Mouse (Mus musculus): ENCODE results near the gene Zswim4. TPM values are rescaled to one million over a fixed set of nuclear protein-coding genes. Genes with fewer than 3 reads are reported as not detected.
A peak's percentile ranks its signal among the peaks of the same experiment; 100 is the strongest.

Gene Zswim4
- total RNA-seq, 2 experiments from 2014 or later: 14.2 to 14.3 TPM

DNA sequence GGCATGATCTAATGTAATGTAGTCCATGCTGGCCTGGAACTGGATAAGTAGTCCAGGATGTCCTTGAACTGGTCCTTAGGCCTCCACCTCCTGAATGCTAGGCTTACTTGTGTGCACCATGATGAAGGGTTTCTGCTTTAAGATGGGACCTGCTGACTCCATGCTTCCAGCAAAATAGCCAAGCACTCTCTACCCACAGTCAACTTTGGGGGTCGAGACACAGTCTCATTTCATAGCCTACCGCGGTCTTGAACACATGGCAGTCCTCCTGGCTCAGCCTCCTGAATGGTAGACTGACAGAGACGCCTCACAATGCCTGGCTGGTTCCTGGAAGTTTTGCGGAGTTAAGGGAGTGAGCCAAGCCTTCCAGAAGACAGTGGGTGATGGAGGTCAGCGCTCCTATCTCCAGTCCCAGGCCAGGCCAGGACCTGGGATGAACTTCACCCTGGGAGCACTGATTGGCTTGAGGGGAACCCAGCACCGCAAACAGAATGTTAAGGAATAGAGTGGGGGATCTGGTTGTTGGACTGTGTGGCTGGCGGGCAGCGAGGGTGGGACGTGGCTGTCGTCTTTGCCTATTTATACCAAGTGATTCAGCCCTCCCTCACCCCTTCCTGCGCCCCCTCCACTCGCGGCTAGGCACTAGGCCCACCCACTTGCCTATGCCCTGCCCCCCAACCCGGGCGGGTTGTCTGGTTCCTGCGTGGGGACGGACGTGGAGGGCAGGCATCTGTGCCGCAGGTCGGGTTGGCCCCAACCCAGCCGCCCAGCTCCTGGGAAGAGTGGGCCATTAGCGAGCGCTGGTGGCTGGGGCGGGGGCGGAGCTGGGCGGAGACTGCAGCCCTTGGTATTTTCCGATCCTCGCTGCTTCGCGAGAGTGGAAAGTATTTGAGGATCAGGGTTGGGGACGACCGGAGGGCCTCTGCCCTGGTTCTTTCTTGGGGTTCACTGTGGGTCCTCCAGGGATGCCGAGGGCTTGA lies 33.6 kb downstream of the Zswim4 start:
- peak in 1 of 2 experiments; percentile 93 for DNase-seq (ENCODE audit: extremely low spot score in 1 of 2, low spot score in 2 of 2)
- intact Hi-C loops (cut with DNase I): no loop called here

DNA sequence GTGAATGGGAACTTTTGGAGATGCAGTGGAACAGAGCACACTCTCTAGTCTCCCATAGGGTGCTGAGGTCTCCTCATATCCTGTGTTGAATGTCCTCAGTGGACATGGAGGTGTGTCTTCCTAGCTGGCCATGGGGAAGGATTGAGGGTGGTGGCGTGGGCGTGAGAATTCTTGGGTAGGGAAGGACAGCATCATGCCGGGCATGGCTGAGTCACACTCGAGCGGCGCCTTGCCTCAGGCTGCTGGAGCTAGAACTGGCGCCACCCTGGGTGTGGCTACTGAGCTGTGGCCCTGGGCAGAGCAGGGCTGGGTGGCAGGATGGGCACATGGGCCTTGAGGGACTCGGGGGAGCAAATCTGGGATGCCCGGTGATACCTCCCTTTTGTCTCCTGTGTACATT lies 34.4 kb downstream of the Zswim4 start:
- intact Hi-C loops (cut with DNase I): no loop called here
- peak in 1 of 2 experiments; percentile 66 for DNase-seq (ENCODE audit: extremely low spot score in 1 of 2, low spot score in 2 of 2)

DNA sequence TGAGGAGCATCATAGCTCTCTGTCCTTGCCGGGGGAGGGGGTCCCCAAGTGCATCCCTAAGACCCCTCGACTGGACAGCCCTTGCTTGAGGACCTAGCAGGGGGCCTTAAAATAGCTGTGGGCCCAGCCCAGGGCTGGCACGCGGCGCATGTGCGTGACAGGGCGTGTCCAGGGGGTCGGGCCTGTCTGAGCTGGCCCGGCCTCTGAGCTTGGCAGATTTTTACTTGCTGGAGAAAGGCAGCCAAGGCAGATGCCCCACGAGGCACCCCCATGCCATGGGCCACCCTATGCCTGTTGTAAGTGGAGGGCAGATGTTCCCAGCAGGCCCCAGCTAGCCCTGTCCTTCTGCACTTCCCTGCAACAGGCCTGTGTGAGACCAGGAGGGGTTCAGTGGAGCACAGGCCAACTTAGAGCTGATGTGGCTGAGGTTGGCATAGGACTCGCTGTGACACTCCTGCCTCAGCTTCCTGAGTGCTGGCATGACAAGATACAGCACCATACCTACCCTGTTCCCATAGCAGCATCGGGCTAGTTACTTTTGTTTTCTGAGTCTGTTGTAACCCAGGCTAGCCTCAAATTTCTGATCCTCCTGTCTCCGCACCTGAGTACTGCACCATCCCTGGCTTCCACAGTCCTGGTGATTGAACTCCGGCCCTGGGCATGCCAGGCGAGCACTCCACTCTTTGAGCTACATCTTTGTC lies 35.2 kb downstream of the Zswim4 start:
- DNase-seq (ENCODE audit: extremely low spot score in 1 of 2, low spot score in 2 of 2): peak in 1 of 2 experiments; percentile 85
- intact Hi-C loops (cut with DNase I): no loop called here

DNA sequence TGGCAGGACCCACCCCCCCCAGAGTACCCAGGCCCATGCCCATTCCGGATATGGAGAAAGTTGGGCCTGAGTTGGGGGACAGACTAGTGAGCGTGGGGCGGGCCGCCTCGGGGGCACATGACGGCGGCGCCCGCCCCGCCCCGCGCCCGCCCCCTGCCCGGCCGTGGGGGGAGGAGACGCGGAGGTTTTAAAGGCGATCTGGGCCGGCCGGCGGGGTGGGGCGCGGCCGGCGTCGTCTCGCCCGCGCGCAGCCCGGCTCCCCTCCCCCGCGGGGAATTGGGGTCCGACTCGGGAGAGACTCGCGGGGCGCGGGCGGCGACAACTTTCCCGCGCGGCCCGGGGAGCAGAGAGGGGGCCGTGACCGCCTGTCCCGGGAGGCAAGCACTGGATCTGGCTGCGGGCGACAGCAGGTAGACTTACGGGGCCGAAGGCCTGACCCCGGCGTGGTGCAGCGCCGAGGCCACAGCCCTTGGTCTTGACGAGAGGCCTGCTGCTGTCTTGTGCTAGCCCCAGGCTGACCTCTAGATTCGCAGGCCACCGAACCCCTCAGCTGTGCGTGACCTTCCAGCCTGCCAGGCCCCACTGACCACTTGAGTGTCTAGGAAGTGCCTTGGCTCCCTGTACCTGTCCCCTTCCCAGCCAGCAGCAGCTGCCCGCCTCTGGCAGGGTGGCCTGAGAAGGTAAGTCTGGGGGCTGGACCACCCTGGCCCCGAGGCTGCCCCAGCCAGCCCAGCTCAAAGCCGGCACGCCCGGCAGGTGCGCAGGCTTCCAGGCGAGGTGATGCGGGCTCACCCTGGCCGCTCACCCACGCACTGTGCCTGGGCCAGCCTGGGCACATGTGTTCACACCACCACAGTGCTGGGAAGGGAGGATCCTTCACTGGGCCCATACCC lies 36.0 kb downstream of the Zswim4 start:
- intact Hi-C loops (cut with DNase I): no loop called here
- DNase-seq (ENCODE audit: extremely low spot score in 1 of 2, low spot score in 2 of 2): peak in 1 of 2 experiments; percentile 89

DNA sequence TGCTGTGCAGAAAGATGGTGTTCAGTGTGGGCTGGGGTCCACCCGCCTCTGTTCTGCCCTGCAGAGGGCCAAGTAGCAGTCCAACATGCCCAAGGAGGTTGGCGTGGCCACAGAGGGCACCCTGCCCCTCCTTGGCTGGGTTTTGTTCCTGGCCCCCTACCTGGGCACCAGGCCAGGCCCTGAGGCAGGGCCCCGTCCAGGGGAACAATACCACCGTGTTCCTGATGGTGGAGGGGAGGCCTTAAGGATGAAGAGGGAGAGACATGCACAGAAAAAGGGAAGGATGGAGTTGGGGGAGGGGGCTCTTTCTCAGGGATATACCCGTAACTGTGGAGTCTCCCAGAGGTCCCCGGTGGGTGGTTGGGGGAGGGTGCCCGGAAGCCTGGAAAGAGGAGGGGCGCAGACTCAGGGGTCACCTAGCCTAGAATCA lies 36.7 kb downstream of the Zswim4 start:
- peak in 1 of 2 experiments; percentile 53 for DNase-seq (ENCODE audit: extremely low spot score in 1 of 2, low spot score in 2 of 2)
- intact Hi-C loops (cut with DNase I): no loop called here

DNA sequence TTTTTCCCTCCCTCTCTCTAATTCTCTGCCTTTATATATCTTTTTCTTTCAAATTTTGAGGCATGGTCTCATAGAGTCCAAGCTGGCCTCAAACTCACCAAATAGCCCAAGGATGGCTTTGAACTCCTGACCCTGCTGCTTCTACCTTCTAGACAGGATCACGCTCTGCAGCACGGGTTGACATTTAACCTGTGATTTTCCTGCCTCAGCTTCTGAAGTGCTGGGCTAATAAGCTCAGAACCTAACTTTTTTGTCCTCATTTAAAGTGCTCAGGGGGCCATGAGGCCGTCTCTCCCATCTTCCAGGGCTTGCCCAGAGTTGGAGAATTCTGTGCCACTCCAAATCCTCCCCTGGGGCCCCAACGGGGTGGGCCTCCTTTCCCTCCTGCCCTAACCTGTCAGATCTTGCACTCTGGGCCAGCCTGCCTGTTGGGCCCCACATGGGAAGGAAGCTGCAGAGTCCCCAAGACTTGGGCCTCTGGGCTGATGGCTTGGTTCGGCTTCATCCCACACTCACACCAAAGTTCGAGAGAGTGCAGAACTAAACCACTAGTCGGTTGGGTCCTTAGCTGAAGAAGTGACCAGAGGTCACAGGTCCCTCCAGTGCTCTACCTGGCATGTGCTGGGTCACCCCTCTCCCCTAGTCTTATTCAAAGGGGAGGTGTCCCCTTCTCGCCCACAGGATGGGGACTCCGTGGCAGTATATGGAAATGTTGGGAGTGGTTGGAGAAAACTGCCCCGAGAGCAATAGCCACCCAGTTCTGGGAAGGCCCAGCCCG lies 37.3 kb downstream of the Zswim4 start:
- intact Hi-C loops (cut with DNase I): no loop called here
- DNase-seq (ENCODE audit: extremely low spot score in 1 of 2, low spot score in 2 of 2): no peak

DNA sequence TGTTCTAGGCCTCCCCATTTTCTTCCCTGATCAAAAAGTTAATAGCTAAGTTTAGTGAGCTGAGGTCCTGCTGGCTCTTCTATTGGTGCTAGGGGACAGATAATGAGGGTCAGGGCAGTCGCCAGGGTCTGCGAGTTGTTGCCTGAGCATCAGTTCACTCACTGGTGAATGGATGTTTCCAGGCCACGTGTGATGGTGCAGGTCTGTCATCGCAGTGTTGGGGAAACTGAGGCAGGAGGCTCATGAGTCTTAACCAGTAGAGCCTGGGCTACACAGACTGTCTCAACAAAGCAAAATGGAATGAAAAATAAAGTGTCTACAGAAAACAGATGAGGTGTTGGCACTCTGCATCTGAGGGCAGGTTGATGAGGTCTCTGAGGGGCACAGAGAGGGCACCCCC lies 38.0 kb downstream of the Zswim4 start:
- DNase-seq (ENCODE audit: extremely low spot score in 1 of 2, low spot score in 2 of 2): no peak
- intact Hi-C loops (cut with DNase I): no loop called here

DNA sequence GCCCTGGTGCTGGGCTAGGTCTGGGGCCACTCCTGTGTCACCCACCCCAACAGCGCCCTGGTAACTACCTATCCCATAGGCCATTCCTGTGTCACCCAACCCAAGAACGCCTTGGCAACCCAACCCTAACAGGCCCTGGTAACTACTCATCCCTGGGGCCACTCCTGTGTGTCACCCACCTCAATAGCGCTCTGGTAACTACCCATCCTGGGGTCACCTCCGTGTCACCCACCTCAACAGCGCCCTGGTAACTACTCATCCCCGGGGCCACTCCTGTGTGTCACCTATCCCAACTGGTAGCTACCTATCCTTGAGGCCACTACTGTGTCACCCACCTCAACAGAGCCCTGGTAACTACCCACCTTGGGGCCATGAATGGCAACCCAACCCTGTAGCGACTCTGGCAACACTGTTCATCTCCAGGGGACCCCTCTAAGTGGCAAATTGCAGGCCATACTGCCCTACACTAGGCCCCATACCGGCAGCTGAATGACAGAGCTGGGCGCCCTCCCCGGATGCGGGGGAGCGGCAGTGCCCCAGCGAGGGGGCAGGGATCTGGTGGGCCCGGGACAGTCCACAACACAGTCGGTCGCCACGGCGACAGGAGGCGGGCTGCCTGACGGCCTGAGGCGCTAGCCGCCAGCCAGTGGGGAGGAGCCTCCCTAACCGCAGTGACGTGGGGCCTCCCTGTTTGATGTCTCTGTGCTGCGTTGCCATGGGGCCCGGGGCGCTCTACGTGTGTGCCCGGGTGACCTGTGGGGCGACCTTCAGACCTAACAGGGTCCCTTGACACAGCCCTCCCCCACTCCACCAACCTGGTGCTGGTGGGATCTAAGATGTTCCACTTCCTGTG lies 38.7 kb downstream of the Zswim4 start:
- intact Hi-C loops (cut with DNase I): no loop called here
- peak; percentile 71 to 95 for DNase-seq (ENCODE audit: extremely low spot score in 1 of 2, low spot score in 2 of 2)

DNA sequence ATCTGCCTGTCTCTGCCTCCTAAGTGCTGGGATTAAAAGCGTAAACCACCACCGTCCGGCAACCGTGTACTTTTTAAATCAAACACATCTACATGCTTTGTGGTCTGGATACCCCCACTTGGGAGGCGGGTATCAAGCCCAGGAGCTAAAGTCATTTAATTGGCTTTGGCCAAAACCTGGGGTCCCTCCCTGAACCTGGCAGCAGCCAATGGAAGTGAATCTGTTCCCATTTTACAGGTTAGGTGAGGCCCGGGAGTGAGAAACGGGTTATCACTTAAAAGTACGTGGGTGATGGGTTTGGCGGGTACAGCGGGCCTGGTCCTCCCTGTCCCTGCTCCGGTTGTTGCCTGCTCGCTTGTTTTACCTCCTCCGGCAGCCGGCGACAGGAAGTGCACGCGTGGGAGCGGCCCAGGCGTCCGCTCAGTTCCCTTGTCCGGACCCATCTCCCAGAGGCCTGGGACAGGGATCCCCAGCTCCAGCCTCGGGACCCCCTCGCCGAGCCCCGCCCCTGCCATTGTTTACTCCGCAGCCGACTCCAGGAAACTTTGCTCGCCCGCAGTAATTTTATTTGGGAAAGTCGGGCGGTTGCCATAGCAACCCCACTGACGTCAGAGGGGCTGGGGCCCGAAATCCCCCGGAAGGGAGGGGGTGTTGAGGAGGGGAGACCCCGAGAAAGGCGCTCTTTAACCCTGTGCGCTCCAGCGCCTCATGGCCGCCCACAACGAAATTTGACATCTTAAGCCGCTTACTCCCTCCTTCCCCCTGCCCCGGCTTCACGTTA lies 39.5 kb downstream of the Zswim4 start:
- intact Hi-C loops (cut with DNase I): no loop called here
- peak; percentile 83 to 93 for DNase-seq (ENCODE audit: extremely low spot score in 1 of 2, low spot score in 2 of 2)

DNA sequence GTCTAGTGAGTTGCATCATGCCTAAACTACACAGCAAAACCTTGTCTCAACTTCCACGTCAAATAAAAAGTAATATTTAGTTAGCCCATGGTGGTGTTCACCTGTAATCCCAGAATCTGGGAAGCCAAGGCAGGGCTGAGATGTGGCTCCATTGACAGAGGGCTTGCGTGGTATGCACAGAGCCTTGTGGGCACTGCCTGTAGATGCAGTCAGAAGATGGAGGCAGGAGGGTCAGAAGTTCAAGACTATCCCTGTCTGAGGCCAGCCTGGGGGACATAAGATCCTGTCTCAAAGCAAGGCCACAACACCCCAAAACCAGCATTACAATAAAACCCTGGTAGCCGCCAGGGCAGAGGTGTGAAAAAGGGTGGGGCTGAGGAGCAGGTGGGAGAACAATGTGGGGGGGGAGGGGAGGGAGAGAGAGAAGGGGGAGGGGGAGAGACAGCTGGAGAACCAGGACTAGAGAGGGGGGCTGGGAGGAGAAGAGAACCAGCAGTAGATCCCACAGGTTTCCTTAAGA lies 42.6 kb downstream of the Zswim4 start:
- intact Hi-C loops (cut with DNase I): no loop called here
- DNase-seq (ENCODE audit: extremely low spot score in 1 of 2, low spot score in 2 of 2): no peak

DNA sequence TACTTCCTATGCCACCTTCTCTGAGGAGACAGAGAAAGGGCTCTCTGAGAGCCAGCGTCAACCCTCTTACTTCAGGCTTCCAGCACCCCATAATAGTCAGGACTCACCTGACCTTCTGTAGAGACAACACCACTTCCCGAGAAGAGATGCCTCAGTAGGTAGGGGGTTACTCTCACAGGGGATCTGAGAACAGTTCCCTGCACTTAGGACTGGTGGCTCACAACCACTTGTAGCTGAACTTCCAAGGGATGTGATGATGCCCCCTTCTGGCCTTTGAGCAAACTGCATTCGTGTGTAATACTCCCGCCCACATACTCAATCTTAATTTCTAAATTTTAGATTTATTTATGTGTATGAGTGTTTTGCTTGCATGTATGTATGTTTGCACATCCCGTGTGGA lies 43.3 kb downstream of the Zswim4 start:
- intact Hi-C loops (cut with DNase I): no loop called here
- DNase-seq (ENCODE audit: extremely low spot score in 1 of 2, low spot score in 2 of 2): no peak

DNA sequence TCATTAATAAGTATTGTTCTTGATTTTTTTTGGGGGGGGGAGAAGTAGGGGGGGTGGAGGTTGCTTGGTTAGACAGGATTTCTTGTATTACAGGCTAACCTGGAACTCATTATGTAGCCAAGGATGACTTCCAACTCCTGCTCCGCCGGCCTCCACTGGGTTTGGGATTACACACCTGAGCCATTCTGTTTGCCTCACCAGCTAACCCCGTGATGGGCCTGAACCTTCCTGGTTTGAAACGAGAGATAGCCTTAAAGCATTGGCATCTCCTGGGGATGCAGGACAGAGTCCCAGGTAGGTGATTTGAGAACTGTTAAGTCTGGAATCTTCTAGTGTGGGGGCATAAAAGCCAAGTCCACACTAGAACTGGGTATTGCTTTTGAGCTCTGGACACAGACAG lies 43.7 kb downstream of the Zswim4 start:
- intact Hi-C loops (cut with DNase I): no loop called here

DNA sequence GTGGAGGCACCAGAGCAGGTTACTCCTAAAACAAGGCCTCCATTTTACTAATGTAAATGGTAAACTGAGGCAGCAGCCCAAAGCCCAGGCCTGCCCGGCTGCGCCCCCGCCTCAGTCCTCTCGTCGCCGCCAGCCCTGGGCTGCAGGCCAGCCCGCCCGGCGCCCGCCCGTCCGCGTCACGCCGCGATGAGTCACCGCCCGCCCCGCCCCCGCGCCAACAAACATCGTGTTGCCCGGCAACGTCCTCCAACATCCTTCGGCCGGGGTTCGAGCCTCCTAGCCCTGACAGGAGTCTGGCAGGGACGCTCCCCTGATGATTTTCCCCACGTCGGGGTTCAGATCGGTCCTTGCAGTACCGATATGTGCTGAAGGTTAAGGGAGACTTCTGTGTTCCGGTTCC lies 44.3 kb downstream of the Zswim4 start:
- intact Hi-C loops (cut with DNase I): no loop called here
- DNase-seq (ENCODE audit: extremely low spot score in 1 of 2, low spot score in 2 of 2): peak in 1 of 2 experiments; percentile 92

More for the DNA sequence above, 43.7 kb downstream of the Zswim4 start:
- no peak for DNase-seq (ENCODE audit: extremely low spot score in 1 of 2, low spot score in 2 of 2)

DNA sequence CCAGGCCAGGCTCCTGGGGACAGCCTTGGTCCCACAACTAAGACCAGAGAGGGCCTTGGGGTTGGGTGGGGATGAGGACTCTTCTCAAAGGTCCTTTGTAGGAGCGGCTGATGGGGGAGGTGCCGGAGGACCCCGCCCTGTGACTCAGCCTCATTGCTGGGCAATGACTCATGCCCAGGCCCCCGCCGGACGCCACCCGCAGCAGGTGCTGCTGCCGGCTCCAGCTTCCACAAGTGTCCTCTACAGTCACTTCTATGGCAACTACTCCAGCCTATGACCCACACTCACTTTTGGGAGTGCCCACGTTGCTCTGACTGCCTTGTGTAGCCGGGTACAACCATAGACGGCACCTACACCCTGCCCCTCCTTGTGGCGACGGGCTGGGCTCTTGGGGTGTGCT lies 44.8 kb downstream of the Zswim4 start:
- intact Hi-C loops (cut with DNase I): no loop called here
- DNase-seq (ENCODE audit: extremely low spot score in 1 of 2, low spot score in 2 of 2): peak in 1 of 2 experiments; percentile 83

DNA sequence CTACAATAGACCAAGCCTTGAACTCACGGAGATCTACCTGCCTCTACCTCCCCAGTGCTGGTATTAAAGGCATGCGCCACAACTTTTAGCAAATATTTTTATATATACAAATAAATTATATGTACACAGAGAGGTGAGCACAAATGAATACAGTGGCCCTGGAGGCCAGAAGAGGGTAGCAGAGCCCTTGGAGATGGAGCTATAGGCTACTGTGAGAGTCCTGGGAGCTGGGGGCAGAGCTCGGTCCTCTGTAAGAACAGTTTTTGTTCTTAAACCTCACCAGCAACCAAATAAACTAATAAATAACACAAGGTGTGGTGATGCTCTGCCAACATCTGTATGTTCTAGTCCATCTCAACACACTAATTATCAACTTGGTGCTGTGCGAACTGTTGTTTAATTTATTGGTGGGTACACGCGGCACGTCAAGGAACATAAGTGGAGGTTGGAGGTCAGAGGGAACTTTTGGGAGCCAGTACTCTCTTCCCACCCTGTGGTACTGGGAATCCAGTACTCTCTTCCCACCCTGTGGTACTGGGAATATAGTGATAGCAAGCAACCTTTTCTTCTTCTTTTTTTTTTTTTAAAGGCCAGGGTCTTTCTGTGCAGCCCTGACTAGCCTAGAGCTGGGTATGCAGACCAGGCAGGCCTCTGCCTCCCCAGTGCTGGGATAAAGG lies 46.5 kb downstream of the Zswim4 start:
- intact Hi-C loops (cut with DNase I): no loop called here
- no peak for DNase-seq (ENCODE audit: extremely low spot score in 1 of 2, low spot score in 2 of 2)

DNA sequence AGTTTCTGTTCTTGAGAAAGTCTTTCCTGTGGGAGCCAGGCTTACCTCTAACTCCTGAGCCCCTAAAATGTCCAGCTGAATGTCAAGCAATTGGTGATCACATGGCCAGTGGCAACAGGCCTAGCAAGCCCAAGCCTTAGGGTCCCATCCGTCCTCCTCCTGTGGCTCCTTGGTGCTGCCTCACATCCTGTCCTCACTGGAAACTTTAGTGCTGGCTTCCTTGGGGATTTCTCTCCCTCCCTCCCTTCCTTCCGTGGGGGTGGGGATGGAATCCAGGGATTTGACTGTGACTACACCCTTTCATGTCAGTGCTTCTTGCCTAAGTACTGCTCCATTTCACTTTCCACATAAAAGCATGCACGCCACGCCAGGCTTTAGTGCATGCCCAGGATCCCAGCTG lies 47.3 kb downstream of the Zswim4 start:
- DNase-seq (ENCODE audit: extremely low spot score in 1 of 2, low spot score in 2 of 2): peak in 1 of 2 experiments; percentile 63
- intact Hi-C loops (cut with DNase I): loop anchor here (5.0 kb wide), 1 partner anchor 168 kb away; no protein-coding TSS in a partner anchor

Measured in left cerebral cortex, postnatal 10 days (tissue).